Mouse (Mus musculus) erythroblast, embryonic 14.5 days (primary cell): ENCODE data around the gene Gbgt1. TPM values are rescaled to one million over a fixed set of nuclear protein-coding genes. Genes with fewer than 3 reads are reported as not detected.
A peak's percentile ranks its signal among the peaks of the same experiment; 100 is the strongest.

Experiments
- H3K27me3 ChIP-seq: 2 replicates; pipeline ENCODE4 v1.6.1; 2012; ENCODE audit warnings: inconsistent platforms; ENCODE audit not compliant: control insufficient read depth
- H3K36me3 ChIP-seq: 2 replicates; pipeline ENCODE4 v1.6.1; 2012; ENCODE audit warnings: mild to moderate bottlenecking, inconsistent platforms; ENCODE audit not compliant: control insufficient read depth
- H3K4me1 ChIP-seq: 2 replicates; pipeline ENCODE4 v1.6.1; 2012; ENCODE audit warnings: inconsistent platforms; ENCODE audit not compliant: control insufficient read depth
- H3K4me3 ChIP-seq: replicated peaks from 2 replicates; pipeline ENCODE3; 2012; ENCODE audit warnings: moderate library complexity, mild to moderate bottlenecking, inconsistent platforms
- H3K9me3 ChIP-seq: 2 replicates; pipeline ENCODE4 v1.6.1; 2012; ENCODE audit warnings: low read length, inconsistent platforms, mixed read lengths; ENCODE audit not compliant: control insufficient read depth
- GATA1 ChIP-seq: IDR thresholded peaks from 2 replicates; pipeline ENCODE4 v1.6.1; 2012; ENCODE audit warnings: low read length, inconsistent platforms, mixed read lengths
- TAL1 ChIP-seq: IDR thresholded peaks from 3 replicates; pipeline ENCODE4 v1.6.1; 2012; ENCODE audit warnings: low read length, inconsistent platforms, mixed read lengths
- polyA plus RNA-seq: library from polyadenylated mRNA; stranded (reverse); fragments of >175 nt; gene quantifications from 2 replicates; pipeline ENCODE4 v1.2.3, GENCODE M21; 2012

The Gbgt1 gene
- polyA plus RNA-seq: not detected in 2 replicates

DNA sequence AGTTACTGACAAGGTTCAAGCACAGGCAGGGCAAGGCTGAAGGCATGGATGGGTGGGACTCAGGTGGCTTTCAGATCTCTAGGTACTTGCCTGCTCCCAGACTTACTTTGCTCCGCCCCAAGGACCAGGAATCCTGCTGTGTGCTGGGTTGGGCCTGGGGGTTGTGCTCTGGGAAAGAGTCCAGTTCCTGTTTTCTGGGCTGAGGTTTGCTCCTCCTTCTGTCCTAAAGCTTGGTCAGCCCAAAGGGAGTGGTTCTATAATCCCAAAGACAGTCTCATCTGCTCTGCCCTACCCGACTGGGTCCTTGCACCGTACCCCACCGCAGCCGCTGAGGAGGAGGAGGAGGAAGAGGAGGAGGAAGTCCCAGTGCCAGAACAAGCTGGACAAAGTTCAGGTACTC, at the start of gene Gbgt1:
Gene Gbgt1, plus strand, starts transcription at position 221 of the 400 bp plus-strand sequence.
- no peaks in the 10 kb centered on the region for H3K9me3 ChIP-seq
- TF ChIP-seq GATA1 (no peak), TAL1 (no peak)
- no peak within 1 kb of the TSS for H3K4me3 ChIP-seq
- no peaks in the 10 kb centered on the region for H3K36me3 ChIP-seq
- no peaks in the 10 kb centered on the region for H3K4me1 ChIP-seq
- no peaks in the 10 kb centered on the region for H3K27me3 ChIP-seq

DNA sequence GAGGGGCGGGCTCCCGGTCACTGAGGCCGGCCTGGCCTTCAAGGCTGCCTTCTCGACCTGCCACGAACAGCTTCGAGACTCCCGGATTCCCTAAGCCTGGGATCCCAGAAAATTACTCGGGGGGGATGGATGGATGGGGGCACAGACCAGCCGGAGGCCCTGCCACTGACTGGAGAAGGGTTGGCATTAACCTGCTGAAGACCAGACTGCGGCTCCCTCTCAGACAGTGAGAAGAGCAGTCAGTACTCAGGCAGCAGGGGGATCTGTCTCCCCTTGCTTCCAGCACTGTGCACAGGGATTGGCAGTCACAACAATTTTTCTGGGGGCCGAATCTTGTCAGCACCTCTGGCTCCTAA, 49.4 kb upstream of the Gbgt1 start:
- H3K27me3 ChIP-seq: peaks cover 44% of the 10 kb centered on the region
- no peak overlapping the region for H3K4me3 ChIP-seq
- no peaks in the 10 kb centered on the region for H3K9me3 ChIP-seq
- TF ChIP-seq GATA1: no peak
- TF ChIP-seq TAL1: no peak
- H3K4me1 ChIP-seq: no peaks in the 10 kb centered on the region
- H3K36me3 ChIP-seq: no peaks in the 10 kb centered on the region

DNA sequence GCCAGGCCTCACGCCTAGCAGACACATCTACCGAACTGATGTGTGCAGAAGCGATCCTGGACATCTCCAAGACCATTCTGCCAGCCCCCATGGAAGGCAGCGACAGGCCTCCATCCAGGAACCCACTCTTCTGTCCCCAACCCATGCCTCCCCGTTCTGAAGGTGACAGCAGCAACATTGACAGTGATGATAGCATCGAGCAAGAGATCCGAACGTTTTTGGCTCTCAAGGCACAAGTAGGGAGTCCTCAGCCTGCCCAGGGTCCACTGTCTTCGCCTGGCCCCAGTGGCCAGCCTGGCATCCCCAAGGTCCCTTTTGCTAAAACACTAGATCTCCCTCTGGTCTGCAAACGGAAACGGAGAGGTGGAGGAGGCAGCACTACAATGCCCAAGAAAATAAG, 45.0 kb upstream of the Gbgt1 start:
- no peak overlapping the region for H3K4me3 ChIP-seq
- no peak for TF ChIP-seq TAL1
- TF ChIP-seq GATA1: no peak
- no peaks in the 10 kb centered on the region for H3K4me1 ChIP-seq
- no peaks in the 10 kb centered on the region for H3K9me3 ChIP-seq
- H3K27me3 ChIP-seq: peaks cover 24% of the 10 kb centered on the region
- H3K36me3 ChIP-seq: no peaks in the 10 kb centered on the region

DNA sequence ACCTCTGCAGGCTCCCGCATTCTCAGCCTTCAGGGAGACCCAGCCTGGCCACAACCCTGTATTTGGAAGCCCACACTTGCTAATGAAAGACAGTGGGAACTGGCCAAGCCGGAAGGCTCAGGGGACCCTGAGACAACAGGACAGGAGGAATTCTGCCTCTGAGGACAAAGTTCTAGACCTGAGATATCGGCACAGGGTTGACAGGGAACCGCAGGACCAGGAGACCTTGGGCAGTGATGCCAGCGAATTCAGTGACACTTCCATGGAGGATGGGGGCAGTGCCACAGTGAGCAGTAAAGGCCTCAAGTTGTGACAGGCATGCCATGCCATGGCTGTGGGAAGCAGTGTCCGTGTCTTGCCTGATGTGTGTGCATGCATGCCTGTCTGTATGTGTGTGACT, 43.2 kb upstream of the Gbgt1 start:
- peaks cover 6% of the 10 kb centered on the region for H3K27me3 ChIP-seq
- no peaks in the 10 kb centered on the region for H3K36me3 ChIP-seq
- H3K4me1 ChIP-seq: no peaks in the 10 kb centered on the region
- TF ChIP-seq TAL1 (no peak), GATA1 (no peak)
- no peaks in the 10 kb centered on the region for H3K9me3 ChIP-seq
- H3K4me3 ChIP-seq: no peak overlapping the region

DNA sequence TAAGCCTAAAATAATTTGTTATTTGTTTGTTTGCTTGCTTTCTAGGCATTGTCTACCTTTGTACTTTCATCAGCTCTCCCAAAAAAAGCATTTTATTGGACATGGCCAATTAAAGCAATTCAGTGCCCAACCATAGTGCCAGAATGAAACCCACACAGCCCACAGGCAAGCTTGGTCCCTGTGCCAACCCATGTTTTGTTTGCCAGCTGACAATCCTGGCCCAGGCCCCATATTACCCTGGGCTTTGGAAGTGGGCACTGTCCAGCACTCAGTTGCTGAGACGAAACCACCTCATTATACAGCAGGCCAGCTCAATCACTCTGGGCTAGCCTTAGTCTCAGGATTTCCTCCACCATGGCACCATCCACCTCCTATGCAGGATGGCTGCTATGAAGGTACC, 40.1 kb upstream of the Gbgt1 start:
- no peaks in the 10 kb centered on the region for H3K36me3 ChIP-seq
- no peak for TF ChIP-seq TAL1
- TF ChIP-seq GATA1: no peak
- H3K27me3 ChIP-seq: peaks cover 2% of the 10 kb centered on the region; the same call in 1 of the 2 replicates
- H3K9me3 ChIP-seq: no peaks in the 10 kb centered on the region
- H3K4me3 ChIP-seq: no peak overlapping the region
- H3K4me1 ChIP-seq: no peaks in the 10 kb centered on the region

DNA sequence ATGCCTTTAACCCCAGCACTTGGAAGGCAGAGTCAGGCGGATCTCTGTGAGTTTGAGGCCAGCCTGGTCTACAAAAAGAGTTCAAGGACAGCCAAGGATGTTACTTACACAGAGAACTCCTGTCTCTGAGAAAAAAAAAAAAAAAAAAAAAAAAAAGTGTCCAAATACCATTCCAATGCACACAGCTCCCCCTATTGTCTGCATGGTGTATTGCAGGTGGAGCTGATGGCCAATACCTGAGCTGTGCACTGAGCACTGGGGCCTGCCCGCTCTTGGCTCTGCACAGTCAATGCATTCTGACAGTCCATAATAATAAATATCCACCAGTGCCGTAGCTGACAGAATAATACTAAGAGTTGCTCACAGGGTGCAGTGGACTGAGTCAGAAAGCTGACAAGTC, 32.8 kb upstream of the Gbgt1 start:
- H3K9me3 ChIP-seq: no peaks in the 10 kb centered on the region
- no peak for TF ChIP-seq GATA1
- TF ChIP-seq TAL1: no peak

DNA sequence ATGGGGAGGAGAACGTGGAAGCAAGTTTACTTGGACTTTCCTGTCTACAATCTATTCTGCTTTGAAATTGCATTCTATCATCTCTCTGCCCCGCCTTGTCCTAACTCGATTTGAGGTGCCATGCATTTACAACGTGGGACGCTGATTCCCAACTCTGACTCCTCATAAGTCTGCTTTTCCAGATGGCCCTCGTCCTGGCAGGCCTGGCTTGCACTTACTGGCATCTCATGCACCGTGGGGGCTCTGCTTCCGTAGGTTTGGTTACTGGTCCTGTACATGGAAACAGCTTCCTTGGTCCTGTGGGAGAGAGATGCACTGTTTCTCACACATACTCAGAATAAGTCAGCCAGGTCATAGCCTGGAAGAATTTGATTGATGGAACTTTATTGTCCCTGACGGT, 31.8 kb upstream of the Gbgt1 start:
- peaks cover 39% of the 10 kb centered on the region for H3K27me3 ChIP-seq
- H3K9me3 ChIP-seq: no peaks in the 10 kb centered on the region
- H3K36me3 ChIP-seq: peaks cover 12% of the 10 kb centered on the region
- H3K4me3 ChIP-seq: no peak overlapping the region
- TF ChIP-seq GATA1: no peak
- no peak for TF ChIP-seq TAL1
- peaks cover 19% of the 10 kb centered on the region for H3K4me1 ChIP-seq

More for the DNA sequence above, 32.8 kb upstream of the Gbgt1 start:
- H3K27me3 ChIP-seq: peaks cover 39% of the 10 kb centered on the region
- no peak overlapping the region for H3K4me3 ChIP-seq
- H3K4me1 ChIP-seq: peaks cover 13% of the 10 kb centered on the region
- peaks cover 2% of the 10 kb centered on the region for H3K36me3 ChIP-seq

DNA sequence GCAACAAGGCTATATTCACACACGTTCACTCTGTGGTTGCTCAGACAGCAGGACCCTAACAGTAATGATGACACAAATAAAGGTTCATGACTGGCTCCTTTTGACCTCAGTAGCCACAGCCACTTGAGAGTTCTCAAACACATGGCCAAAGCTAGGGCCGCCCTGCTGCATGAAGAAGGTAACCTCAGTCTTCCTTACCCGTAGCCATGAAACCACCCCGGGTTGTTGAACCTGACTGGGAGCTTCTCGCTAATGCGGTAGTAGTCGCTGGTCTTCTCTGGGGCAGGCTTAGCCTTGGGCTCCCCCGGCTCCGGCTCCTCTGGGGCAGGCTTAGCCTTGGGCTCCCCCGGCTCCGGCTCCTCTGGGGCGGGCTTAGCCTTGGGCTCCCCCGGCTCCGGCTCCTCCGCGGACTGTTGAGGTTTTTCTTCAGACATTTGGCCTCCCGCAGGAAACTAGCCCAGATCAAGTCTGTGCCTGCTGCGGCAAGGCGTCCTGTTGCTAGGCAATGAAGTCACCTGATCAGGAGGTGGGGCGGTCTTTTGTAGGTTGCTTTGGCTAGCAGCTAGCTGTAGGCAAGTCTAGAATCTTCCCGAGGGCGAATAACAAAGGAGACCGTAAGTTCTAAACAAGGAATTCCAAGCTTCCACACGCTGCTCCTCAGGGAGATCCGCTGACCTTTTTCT, 30.7 kb upstream of the Gbgt1 start, which contains the start of gene 1700007K13Rik:
Gene 1700007K13Rik, minus strand, starts transcription at position 497 of the 683 bp plus-strand sequence.
- H3K9me3 ChIP-seq: no peaks in the 10 kb centered on the region
- H3K4me3 ChIP-seq: no peak within 1 kb of the TSS
- H3K27me3 ChIP-seq: peaks cover 37% of the 10 kb centered on the region
- peaks cover 19% of the 10 kb centered on the region for H3K4me1 ChIP-seq
- TF ChIP-seq GATA1 (no peak), TAL1 (no peak)
- peaks cover 22% of the 10 kb centered on the region for H3K36me3 ChIP-seq

DNA sequence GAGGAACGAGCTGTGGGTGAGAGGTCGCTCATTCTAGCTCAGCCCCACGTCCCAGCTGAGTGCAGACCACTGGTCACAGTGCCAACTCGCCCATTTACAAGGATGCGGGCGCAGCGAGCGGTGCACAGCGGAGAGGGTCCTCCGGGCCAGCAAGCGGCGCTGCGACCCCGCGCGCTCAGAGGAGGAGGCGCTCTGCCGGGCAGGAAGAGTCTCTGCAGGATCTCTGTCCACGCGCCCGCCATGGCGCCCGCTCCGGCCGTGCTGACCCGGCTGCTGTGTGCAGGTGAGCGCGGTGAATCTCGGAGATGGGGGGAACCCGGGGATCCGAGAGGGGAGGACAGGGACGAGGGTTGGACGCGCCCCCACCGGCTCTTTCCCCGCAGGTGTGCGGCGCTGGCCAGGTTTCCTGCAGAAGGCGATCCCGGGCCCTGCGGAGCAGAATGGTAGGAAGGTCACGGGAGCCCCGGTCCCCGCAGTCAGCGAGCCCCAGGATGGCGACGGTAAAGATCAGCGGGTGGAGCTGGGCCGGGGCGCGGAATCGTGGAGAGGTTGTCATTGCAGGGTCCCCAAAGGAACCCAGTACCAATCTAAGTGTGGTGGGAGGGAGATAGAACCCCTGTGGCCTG, 28.7 kb upstream of the Gbgt1 start, which contains the start of gene Mrps2:
Gene Mrps2, plus strand, starts transcription at position 207 of the 626 bp plus-strand sequence.
- Histone ChIP-seq H3K27me3 (peaks cover 37% of the 10 kb centered on the region), H3K9me3 (0 out of 2 replicates have a peak, but pooled peaks cover 2% of the 10 kb centered on the region), H3K4me3 (peak within 1 kb of the TSS; percentile 84), H3K36me3 (peaks cover 33% of the 10 kb centered on the region), H3K4me1 (peaks cover 19% of the 10 kb centered on the region)
- no peak for TF ChIP-seq GATA1
- TF ChIP-seq TAL1: no peak
